ENCODE assay signal across 20 mouse cellular contexts in the genomic region with DNA sequence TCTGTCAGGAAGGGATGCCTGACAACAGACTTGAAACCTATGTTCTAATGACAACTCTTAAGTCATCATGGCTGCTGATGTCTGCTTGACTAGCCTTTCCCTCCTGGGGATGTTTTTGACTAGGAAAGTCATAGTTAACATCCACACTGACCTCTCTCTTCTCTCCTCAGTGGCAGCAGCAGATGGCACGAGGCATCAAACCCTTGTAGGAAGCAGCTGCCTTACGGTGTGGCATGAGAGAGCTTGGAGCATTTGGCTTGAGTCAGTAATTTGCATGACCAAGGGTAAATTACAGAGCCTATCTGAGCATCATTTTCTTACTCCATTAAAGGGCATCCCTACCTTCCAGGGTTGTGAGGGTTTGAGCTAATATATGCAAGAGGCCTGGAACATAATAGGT.
"Had no signal": no experiment of that assay in that cellular context is flagged by ENCODE, and none has a peak within 500 bp of the region (broad histone marks: within the 10 kb centered on the region; RNA-seq: fewer than 3 reads in every experiment).

No protein-coding gene starts in this region.

- H3K4me1 ChIP-seq: lung, embryonic 15.5 days; megakaryocyte, embryonic 14.5 days; midbrain, embryonic 15.5 days; neural tube, embryonic 13.5 days; neural tube, embryonic 15.5 days had no signal

- H3K9ac ChIP-seq: lung, embryonic 15.5 days; midbrain, embryonic 13.5 days; midbrain, embryonic 15.5 days; neural tube, embryonic 13.5 days; neural tube, embryonic 15.5 days had no signal

- H3K9me3 ChIP-seq: lung, embryonic 15.5 days; midbrain, embryonic 15.5 days; neural tube, embryonic 13.5 days; neural tube, embryonic 15.5 days had no signal

- ATAC-seq: lung, postnatal 0 days; midbrain, embryonic 13.5 days; midbrain, embryonic 15.5 days had no signal

- H3K36me3 ChIP-seq: lung, embryonic 15.5 days; midbrain, embryonic 13.5 days; midbrain, embryonic 15.5 days; neural tube, embryonic 13.5 days; neural tube, embryonic 15.5 days had no signal

- H3K27ac ChIP-seq: lung, embryonic 15.5 days; macrophage; midbrain, embryonic 13.5 days; midbrain, embryonic 15.5 days; neural tube, embryonic 13.5 days; neural tube, embryonic 15.5 days had no signal

- DNase-seq: lung, adult 2 months; lung, postnatal 14 days; lung, postnatal 36 days; retina, postnatal 1 day; right cerebral cortex, adult 18-20 months; right cerebral cortex, postnatal 25 days; right cerebral cortex, postnatal 4 days; spleen, adult 18-20 months; thymus, adult 18-20 months; thymus, postnatal 14 days; thymus, postnatal 36 days had no signal

- H3K4me2 ChIP-seq: lung, embryonic 15.5 days; midbrain, embryonic 11.5 days; midbrain, embryonic 13.5 days; midbrain, embryonic 15.5 days; neural tube, embryonic 13.5 days; neural tube, embryonic 15.5 days had no signal

- H3K4me3 ChIP-seq: lung, embryonic 15.5 days; megakaryocyte, embryonic 14.5 days; midbrain, embryonic 13.5 days; midbrain, embryonic 15.5 days; neural tube, embryonic 13.5 days; neural tube, embryonic 15.5 days had no signal

- H3K27me3 ChIP-seq: lung, embryonic 15.5 days; megakaryocyte, embryonic 14.5 days; midbrain, embryonic 13.5 days; midbrain, embryonic 15.5 days; neural tube, embryonic 13.5 days; neural tube, embryonic 15.5 days had no signal
